Mouse (Mus musculus) kidney, adult 2 months (tissue): Measurements from ENCODE around the gene Ptpra. TPM values are rescaled to one million over a fixed set of nuclear protein-coding genes. Genes with fewer than 3 reads are reported as not detected.

ENCODE experiments used
- DNase-seq: peaks from one replicate; pipeline ENCODE4 v3.0.0; 2021
- H3K27ac ChIP-seq: fragments of 200-500 bp; 2 replicates; pipeline ENCODE4 v1.5.1; 2012; ENCODE audit warnings: low read depth, low read length, control low read depth, inconsistent platforms; ENCODE audit not compliant: insufficient read depth
- H3K27me3 ChIP-seq: fragments of 200-500 bp; replicated peaks from 2 replicates; pipeline ENCODE4 v1.6.1; 2012; ENCODE audit warnings: mild to moderate bottlenecking, moderate library complexity, low read length, inconsistent platforms; ENCODE audit not compliant: control insufficient read depth, insufficient read depth
- H3K36me3 ChIP-seq: fragments of 200-500 bp; 2 replicates; pipeline ENCODE4 v1.6.1; 2012; ENCODE audit warnings: mild to moderate bottlenecking, moderate library complexity, low read length, inconsistent platforms; ENCODE audit not compliant: control insufficient read depth, insufficient read depth
- H3K4me1 ChIP-seq: fragments of 200-500 bp; 2 replicates; pipeline ENCODE4 v1.6.1; 2011; ENCODE audit warnings: low read length; ENCODE audit not compliant: control insufficient read depth, insufficient read depth
- H3K4me3 ChIP-seq: fragments of 200-500 bp; 2 replicates; pipeline ENCODE4 v1.5.1; 2011; ENCODE audit warnings: mild to moderate bottlenecking, low read depth, low read length, control low read depth; ENCODE audit not compliant: insufficient read depth
- CTCF ChIP-seq: fragments of 200-500 bp; conservative IDR thresholded peaks from 2 replicates; pipeline ENCODE4 v1.5.1; 2011; ENCODE audit warnings: low read depth, mild to moderate bottlenecking, control low read depth, low read length, moderate library complexity, mixed read lengths; ENCODE audit not compliant: insufficient read depth, insufficient read length
- POLR2A ChIP-seq: fragments of 200-500 bp; IDR thresholded peaks from one replicate; pipeline ENCODE4 v1.6.1; 2011; ENCODE audit warnings: low read depth, low read length, control low read depth
- WGBS: fragments of 180-500 bp; shearing (Covaris S2); methylation state at CpG from one replicate; pipeline ENCODE4 v1.1.7; 2018; 5-methylcytosine and 5-hydroxymethylcytosine counted together
- polyA plus RNA-seq: library from polyadenylated mRNA; depleted of rRNA; stranded (reverse); fragments of >200 nt; gene quantifications from 2 replicates; pipeline ENCODE4 v1.2.3, GENCODE M21; 2012; rRNA removed

The Ptpra gene
- 49.9 and 59.2 TPM in 2 replicates for polyA plus RNA-seq

- no peaks in the 10 kb centered on the region for H3K27me3 ChIP-seq
- peaks cover 19% of the 10 kb centered on the region for H3K4me1 ChIP-seq
- WGBS, result under 1% methylated on average over 50 of the region's 50 CpGs
- H3K27ac ChIP-seq, result peak within 1 kb of the TSS; percentile 74
- no peaks in the 10 kb centered on the region for H3K36me3 ChIP-seq
- TF ChIP-seq CTCF, result no peak
- TF ChIP-seq POLR2A, result peak; percentile 83
- peak; percentile 94 for DNase-seq
- peak within 1 kb of the TSS; percentile 90 for H3K4me3 ChIP-seq
Observed at GRCm38 (mm10) chr2:130449794-130450433, at the start of gene Ptpra. Gene Ptpra, plus strand, starts transcription at chr2:130450278.

GRCm38 (mm10) chr2:130401891-130402290 is 48.2 kb upstream of the Ptpra start:
- H3K36me3 ChIP-seq, result no peaks in the 10 kb centered on the region

GRCm38 (mm10) chr2:130404939-130405338 is 45.1 kb upstream of the Ptpra start, which contains the start of the genes Gm28372 and 1700020A23Rik:
Gene Gm28372, plus strand, starts transcription at chr2:130405239.
Gene 1700020A23Rik, plus strand, starts transcription at chr2:130405259.
- no peak within 1 kb of the TSS for H3K27ac ChIP-seq
- H3K36me3 ChIP-seq, result no peaks in the 10 kb centered on the region
- no peaks in the 10 kb centered on the region for H3K27me3 ChIP-seq
- 94% methylated on average over 1 of the region's 1 CpGs for WGBS
- TF ChIP-seq CTCF, result no peak
- no peak for TF ChIP-seq POLR2A
- no peak for DNase-seq
- no peaks in the 10 kb centered on the region for H3K4me1 ChIP-seq
- H3K4me3 ChIP-seq, result no peak within 1 kb of the TSS

More at GRCm38 (mm10) chr2:130401891-130402290, 48.2 kb upstream of the Ptpra start:
- H3K4me1 ChIP-seq, result no peaks in the 10 kb centered on the region
- no peaks in the 10 kb centered on the region for H3K27me3 ChIP-seq
- no peak for DNase-seq
- TF ChIP-seq POLR2A (no peak), CTCF (no peak)
- 72% methylated on average over 4 of the region's 4 CpGs for WGBS
- H3K27ac ChIP-seq, result no peak overlapping the region
- no peak overlapping the region for H3K4me3 ChIP-seq

- H3K36me3 ChIP-seq, result no peaks in the 10 kb centered on the region
- no peak within 1 kb of the TSS for H3K4me3 ChIP-seq
- H3K27me3 ChIP-seq, result no peaks in the 10 kb centered on the region
- no peak within 1 kb of the TSS for H3K27ac ChIP-seq
- 92% methylated on average over 2 of the region's 2 CpGs for WGBS
- no peak for TF ChIP-seq CTCF
- TF ChIP-seq POLR2A, result no peak
- H3K4me1 ChIP-seq, result no peaks in the 10 kb centered on the region
- DNase-seq, result no peak
Observed at GRCm38 (mm10) chr2:130406178-130406577, 43.9 kb upstream of the Ptpra start, which contains the start of gene Tmem239. Gene Tmem239, plus strand, starts transcription at chr2:130406478.

GRCm38 (mm10) chr2:130408194-130408593 is 41.9 kb upstream of the Ptpra start:
- Histone ChIP-seq H3K27me3 (no peaks in the 10 kb centered on the region), H3K4me3 (no peak overlapping the region), H3K4me1 (no peaks in the 10 kb centered on the region), H3K27ac (no peak overlapping the region), H3K36me3 (no peaks in the 10 kb centered on the region)
- 26% methylated on average over 6 of the region's 6 CpGs for WGBS
- TF ChIP-seq CTCF, result no peak
- no peak for TF ChIP-seq POLR2A
- DNase-seq, result no peak

- peak; percentile 87 for TF ChIP-seq CTCF
- no peak for TF ChIP-seq POLR2A
- peak; percentile 83 for DNase-seq
- 36% methylated on average over 16 of the region's 16 CpGs for WGBS
Observed at GRCm38 (mm10) chr2:130411558-130412495, 38.3 kb upstream of the Ptpra start.

GRCm38 (mm10) chr2:130412775-130413174 is 37.3 kb upstream of the Ptpra start:
- 77% methylated on average over 3 of the region's 3 CpGs for WGBS
- DNase-seq, result no peak
- H3K27me3 ChIP-seq, result no peaks in the 10 kb centered on the region
- TF ChIP-seq CTCF, result no peak
- no peak for TF ChIP-seq POLR2A
- no peak overlapping the region for H3K4me3 ChIP-seq
- no peaks in the 10 kb centered on the region for H3K4me1 ChIP-seq
- H3K36me3 ChIP-seq, result no peaks in the 10 kb centered on the region
- no peak overlapping the region for H3K27ac ChIP-seq

More at GRCm38 (mm10) chr2:130411558-130412495, 38.3 kb upstream of the Ptpra start:
- no peak overlapping the region for H3K4me3 ChIP-seq
- H3K36me3 ChIP-seq, result no peaks in the 10 kb centered on the region
- H3K27ac ChIP-seq, result no peak overlapping the region
- H3K27me3 ChIP-seq, result no peaks in the 10 kb centered on the region
- no peaks in the 10 kb centered on the region for H3K4me1 ChIP-seq
